Mouse (Mus musculus): ENCODE results near the gene Prkar2b. TPM values are rescaled to one million over a fixed set of nuclear protein-coding genes. Genes with fewer than 3 reads are reported as not detected.
"Not testable (repeated sequence)": the region's sequence is repeated elsewhere in the genome, so short reads cannot be mapped to it uniquely, and the experiment has no call there.

Gene Prkar2b
- polyA plus RNA-seq, 1 experiment, result 10.0 TPM

GRCm38 (mm10) chr12:32009985-32010369 is 51.1 kb downstream of the Prkar2b start:
- DNase-seq (ENCODE audit: low spot score), result not testable (repeated sequence)

- no peak for DNase-seq (ENCODE audit: low spot score)
Measured at GRCm38 (mm10) chr12:32009267-32009984, 51.7 kb downstream of the Prkar2b start.

DNA sequence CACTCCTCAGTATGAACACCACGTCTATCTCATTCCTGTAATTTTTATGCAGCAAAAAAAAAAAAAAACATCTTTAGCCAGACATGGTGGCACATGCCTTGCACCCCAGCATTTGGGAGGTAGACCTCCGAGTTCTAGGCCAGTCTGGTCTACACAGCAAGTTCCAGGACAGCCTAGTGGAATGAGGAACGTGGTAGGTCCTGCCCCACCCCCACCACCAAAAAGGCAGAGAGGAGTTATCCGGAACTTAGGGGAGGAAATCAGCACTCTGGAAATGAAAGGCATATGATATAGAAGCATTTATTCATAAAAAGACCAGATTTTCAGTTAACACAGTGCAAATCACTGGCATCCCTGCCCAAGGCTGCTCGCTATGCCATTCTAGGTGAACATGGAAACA is 52.4 kb downstream of the Prkar2b start:
- no peak for DNase-seq (ENCODE audit: low spot score)

DNA sequence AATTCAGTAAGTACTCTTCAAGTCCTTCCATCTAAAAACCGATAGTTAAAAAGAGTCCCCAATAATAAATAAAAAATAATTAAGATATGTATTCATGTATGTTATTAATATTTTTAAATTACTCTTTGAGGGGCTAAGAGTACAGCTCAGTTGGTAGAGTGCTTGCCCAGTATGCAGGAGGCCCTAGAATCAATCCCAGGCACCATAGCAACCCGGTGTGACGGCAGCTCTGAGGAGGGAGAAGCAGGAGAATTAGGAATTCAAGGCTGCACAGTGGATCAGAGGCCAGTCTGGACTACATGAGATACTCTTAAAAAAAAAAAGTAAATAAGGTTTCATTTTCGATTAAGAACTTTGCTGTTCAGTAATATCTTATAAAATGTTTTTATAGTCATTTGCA is 53.5 kb downstream of the Prkar2b start:
- no peak for DNase-seq (ENCODE audit: low spot score)

DNA sequence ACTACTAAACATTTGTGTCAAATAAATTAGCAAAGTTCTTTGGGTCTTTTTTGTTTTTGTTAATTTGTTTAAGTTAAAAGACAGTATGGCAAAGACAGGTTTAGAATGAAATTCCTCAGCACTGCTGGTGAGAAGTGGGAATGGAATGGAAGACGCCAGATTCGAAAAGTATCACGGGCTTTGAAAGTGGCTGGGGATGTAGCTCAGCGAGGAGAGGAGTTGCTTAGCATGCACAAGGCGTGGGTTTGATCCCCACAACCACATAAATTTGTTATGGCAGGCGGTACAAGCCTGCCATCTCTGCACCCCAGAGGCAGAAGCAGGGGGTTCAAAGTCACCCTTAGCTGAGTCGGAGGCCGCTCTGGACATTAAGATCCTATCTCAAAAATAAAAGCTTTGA is 54.1 kb downstream of the Prkar2b start:
- DNase-seq (ENCODE audit: low spot score), result no peak

GRCm38 (mm10) chr12:32006391-32006929 is 54.6 kb downstream of the Prkar2b start:
- DNase-seq (ENCODE audit: low spot score), result no peak

- DNase-seq (ENCODE audit: low spot score), result no peak
Measured at GRCm38 (mm10) chr12:32000464-32000863, 60.6 kb downstream of the Prkar2b start.

GRCm38 (mm10) chr12:31998706-31999105 is 62.4 kb downstream of the Prkar2b start:
- DNase-seq (ENCODE audit: low spot score), result no peak

DNA sequence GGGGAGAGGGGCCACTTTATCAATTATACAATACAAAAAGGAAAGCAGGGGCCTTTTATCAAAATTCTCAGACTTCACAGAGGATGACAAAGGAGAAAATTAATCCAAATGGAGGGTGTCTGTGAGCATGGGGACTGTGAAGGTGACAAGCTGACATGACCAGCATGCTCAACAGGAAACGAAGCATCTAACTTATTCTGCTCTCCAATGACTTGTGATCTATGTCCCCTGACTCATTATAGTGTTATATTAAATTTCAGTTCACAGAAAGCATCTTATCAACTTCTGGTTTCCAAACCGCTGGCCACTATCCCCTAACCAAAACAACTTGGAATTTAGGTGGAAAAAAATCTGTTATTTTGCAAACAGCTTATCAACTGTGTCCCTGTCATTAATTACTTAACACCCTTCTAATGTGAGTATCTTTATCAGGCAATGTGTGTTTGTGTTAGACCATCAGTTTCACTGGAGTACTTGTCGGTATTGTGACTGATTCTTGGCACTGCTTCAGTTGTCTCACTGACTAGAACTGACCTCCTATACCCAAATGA is 63.7 kb downstream of the Prkar2b start:
- DNase-seq (ENCODE audit: low spot score), result no peak

DNA sequence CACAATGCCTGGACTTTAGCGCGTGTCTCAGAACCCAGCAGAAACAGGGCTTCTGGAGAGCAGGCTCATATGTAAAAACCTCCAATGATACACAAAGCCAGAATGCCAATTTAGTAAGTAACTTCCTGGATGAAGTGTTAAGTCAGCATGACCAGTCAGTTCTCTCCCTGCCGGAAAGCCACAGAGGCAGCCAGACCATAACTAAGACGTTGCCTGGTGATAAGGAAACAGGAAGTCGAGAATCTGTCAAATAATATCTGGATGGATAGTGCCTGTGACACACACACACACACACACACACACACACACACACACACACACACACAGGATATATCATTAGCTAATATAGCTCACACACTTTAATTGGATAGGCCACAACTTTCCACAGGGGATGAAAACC is 64.2 kb downstream of the Prkar2b start:
- DNase-seq (ENCODE audit: low spot score), result no peak

GRCm38 (mm10) chr12:31990575-31990974 is 70.5 kb downstream of the Prkar2b start:
- DNase-seq (ENCODE audit: low spot score), result no peak

DNA sequence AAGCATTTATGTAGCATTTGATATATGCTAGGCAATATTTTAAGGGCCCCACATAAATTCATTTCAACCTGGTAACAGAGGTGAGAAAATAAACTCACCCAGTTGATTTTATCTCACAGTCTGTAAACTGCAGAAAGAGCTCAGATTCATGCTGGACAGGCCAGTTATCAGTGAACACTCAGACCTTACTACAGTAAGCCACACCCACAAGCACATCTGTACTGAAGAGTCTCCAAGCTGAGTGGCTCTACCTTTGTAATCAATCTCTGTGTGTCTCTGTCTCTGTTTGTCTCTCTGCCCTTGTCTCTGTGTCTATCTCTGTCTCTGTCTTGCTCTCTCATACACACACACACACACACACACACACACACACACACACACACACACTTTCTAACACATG is 71.4 kb downstream of the Prkar2b start:
- DNase-seq (ENCODE audit: low spot score), result no peak

DNA sequence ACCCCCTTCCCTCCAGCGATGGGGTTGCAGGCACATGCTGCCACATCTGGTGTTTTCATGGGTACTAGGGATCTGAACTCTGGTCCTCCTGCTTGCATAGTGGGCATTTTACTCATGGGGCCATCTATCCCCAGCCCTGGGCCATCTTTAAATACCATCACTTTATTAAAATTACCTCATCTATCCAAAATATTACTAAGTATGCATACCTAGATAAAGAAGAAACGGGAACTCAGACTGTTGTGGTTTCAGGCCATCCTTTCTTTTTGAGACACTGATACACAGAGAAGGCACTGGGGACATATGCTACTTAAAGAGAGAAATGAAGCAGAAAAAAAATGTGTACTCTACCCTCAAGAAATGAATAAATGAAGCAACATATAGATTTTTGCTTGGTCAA is 74.6 kb downstream of the Prkar2b start:
- DNase-seq (ENCODE audit: low spot score), result no peak

DNA sequence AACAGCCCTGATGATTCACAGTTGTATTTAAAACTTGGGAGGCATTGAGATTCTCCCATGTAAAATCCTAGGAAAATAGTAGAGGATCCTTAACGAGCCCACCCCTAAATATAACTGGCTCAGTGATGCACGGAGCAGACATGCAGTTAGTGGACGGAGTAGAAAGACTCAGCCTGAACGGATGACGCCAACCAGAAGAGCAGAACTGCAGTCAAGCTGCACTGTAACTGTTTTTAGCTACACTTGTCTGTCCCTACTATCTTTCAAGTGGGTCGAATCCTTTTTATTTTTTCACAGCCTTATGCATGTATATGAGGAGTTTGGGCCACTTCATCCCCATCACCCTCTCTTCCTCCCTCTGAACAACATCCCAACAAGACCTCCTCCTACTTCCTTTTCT is 75.4 kb downstream of the Prkar2b start:
- no peak for DNase-seq (ENCODE audit: low spot score)

GRCm38 (mm10) chr12:31984664-31985063 is 76.4 kb downstream of the Prkar2b start:
- no peak for DNase-seq (ENCODE audit: low spot score)

DNA sequence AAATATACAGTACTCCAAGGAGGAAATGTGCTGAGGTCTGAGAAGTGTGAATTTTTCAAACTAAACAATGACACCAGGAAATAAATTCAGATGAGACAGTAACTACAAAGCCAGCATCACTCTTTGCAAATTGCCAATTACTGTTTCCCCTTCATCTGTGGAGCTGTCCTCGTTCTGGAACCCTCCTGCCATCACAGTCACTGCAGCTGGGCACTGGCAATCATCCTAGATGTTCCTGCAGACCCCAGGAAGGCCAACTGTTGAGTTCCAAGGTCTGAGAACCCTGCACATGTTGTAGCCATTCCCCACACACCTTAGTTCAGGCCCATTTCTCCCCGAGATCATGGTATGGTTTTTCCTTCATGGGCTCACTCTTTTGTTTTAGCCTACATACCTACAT is 76.9 kb downstream of the Prkar2b start:
- DNase-seq (ENCODE audit: low spot score), result no peak

DNA sequence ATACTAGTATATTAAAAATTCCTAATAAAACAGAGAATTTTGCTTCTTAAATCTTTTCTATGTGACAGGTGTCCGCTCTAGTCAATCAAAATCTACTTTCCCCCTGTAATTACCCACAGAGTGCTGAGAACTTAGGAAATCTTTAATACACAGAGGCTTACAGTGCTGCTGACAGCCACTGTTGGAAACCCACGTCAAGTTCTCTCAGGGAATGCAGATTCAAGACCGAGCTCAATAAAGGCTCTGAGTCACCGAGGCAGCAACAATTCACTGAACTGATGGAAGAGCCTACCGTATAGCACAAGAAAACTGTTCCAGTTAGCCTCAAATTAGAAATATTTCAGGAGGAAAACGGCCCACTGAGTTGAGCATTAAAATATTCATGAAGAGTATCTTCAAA is 77.3 kb downstream of the Prkar2b start:
- DNase-seq (ENCODE audit: low spot score), result no peak

- no peak for DNase-seq (ENCODE audit: low spot score)
Measured at GRCm38 (mm10) chr12:31983238-31983637, 77.9 kb downstream of the Prkar2b start.

- DNase-seq (ENCODE audit: low spot score), result no peak
Measured at GRCm38 (mm10) chr12:31977613-31978195, 83.4 kb downstream of the Prkar2b start.

DNA sequence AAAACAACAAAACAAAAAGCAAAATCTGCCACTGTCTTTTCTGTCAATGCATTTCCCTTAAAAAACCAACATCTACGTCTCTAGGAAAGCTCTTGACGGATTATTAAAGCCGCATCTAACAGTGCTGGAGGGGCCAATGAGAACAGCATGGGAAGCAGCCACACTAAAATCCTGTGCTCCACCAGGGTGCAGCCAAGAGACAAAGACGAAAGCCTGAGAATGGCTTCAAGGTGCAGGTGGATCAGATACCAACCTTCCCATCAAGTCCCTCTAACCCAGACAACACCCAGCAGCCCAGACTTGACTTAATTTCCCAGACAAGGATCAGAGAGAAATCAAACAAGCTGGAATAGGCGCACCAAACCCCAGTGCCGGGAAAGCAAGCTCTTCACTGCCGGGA is 84.6 kb downstream of the Prkar2b start:
- DNase-seq (ENCODE audit: low spot score), result no peak

GRCm38 (mm10) chr12:31973473-31974172 is 87.5 kb downstream of the Prkar2b start:
- DNase-seq (ENCODE audit: low spot score), result no peak

DNA sequence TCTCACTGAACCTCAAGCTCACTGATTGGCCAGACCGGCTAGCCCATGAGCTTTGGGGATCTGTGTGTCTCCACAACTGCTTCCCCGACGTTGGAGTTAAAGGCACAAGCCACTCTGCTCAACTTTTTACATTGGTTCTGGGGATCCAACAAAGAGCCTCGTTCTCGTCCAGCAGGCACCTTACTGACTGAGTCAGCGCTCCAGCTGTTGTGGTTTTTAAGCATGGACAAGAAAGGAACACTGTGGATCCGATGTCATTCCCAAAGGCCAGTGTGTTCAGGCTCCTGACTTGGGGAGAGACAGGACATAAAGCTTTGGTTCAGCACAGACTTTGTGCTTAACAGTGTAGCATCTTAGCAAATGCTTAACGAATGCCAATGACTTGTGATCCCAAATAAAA is 89.5 kb downstream of the Prkar2b start:
- DNase-seq (ENCODE audit: low spot score), result no peak

- DNase-seq (ENCODE audit: low spot score), result no peak
Measured at GRCm38 (mm10) chr12:31969111-31969510, 92.0 kb downstream of the Prkar2b start.
